Mouse (Mus musculus): Measurements from ENCODE around the gene Themis3. TPM values are rescaled to one million over a fixed set of nuclear protein-coding genes. Genes with fewer than 3 reads are reported as not detected.
A peak's percentile ranks its signal among the peaks of the same experiment; 100 is the strongest.

The Themis3 gene
- polyA plus RNA-seq, 1 experiment from 2014 or later, result not detected

- Histone ChIP-seq H3K9ac (replicated peaks; ENCODE audit: low read length) (no peak overlapping the region), H3K27ac (replicated peaks; ENCODE audit: low read depth, low read length) (no peak overlapping the region)
- WGBS, result 74% methylated on average over 4 of the region's 4 CpGs
These were observed 21.8 kb downstream of the Themis3 start for GRCm38 (mm10) chr17:66572677-66573060.

GRCm38 (mm10) chr17:66571860-66572676 lies 22.4 kb downstream of the Themis3 start:
- no peaks in the 10 kb centered on the region for H3K4me1 ChIP-seq (ENCODE audit: control insufficient read depth, insufficient read depth, low read length)
- 78% methylated on average over 11 of the region's 11 CpGs for WGBS
- ATAC-seq (replicated peaks; ENCODE audit: insufficient number of reproducible peaks, low FRiP score, low TSS enrichment, low read depth), result no peak
- H3K4me3 ChIP-seq (ENCODE audit: low read depth, low read length), result no peak overlapping the region
- no peak overlapping the region for H3K4me2 ChIP-seq (ENCODE audit: low read depth, low read length)
- no peaks in the 10 kb centered on the region for H3K36me3 ChIP-seq (replicated peaks; ENCODE audit: control insufficient read depth, insufficient read depth, low read depth, low read length)
- H3K27me3 ChIP-seq (ENCODE audit: control insufficient read depth, insufficient read depth, low read length), result no peaks in the 10 kb centered on the region
- no peaks in the 10 kb centered on the region for H3K9me3 ChIP-seq (replicated peaks; ENCODE audit: control insufficient read depth, low read length)
- no peak overlapping the region for H3K9ac ChIP-seq (replicated peaks; ENCODE audit: low read length)
- H3K27ac ChIP-seq (replicated peaks; ENCODE audit: low read depth, low read length), result no peak overlapping the region
- DNase-seq (ENCODE audit: low spot score), result no peak

More at GRCm38 (mm10) chr17:66572677-66573060, 21.8 kb downstream of the Themis3 start:
- Histone ChIP-seq H3K36me3 (replicated peaks; ENCODE audit: control insufficient read depth, insufficient read depth, low read depth, low read length) (no peaks in the 10 kb centered on the region), H3K9me3 (replicated peaks; ENCODE audit: control insufficient read depth, low read length) (no peaks in the 10 kb centered on the region), H3K4me3 (ENCODE audit: low read depth, low read length) (no peak overlapping the region), H3K4me1 (ENCODE audit: control insufficient read depth, insufficient read depth, low read length) (no peaks in the 10 kb centered on the region), H3K4me2 (ENCODE audit: low read depth, low read length) (no peak overlapping the region), H3K27me3 (ENCODE audit: control insufficient read depth, insufficient read depth, low read length) (no peaks in the 10 kb centered on the region)
- ATAC-seq (replicated peaks; ENCODE audit: insufficient number of reproducible peaks, low FRiP score, low TSS enrichment, low read depth) (no peak), DNase-seq (ENCODE audit: low spot score) (no peak)

- H3K9me3 ChIP-seq (replicated peaks; ENCODE audit: control insufficient read depth, low read length), result no peaks in the 10 kb centered on the region
- 62% methylated on average over 7 of the region's 7 CpGs for WGBS
- H3K27ac ChIP-seq (replicated peaks; ENCODE audit: low read depth, low read length), result no peak overlapping the region
- H3K9ac ChIP-seq (replicated peaks; ENCODE audit: low read length), result no peak overlapping the region
- ATAC-seq (replicated peaks; ENCODE audit: insufficient number of reproducible peaks, low FRiP score, low TSS enrichment, low read depth) (no peak), DNase-seq (ENCODE audit: low spot score) (peak; percentile 27)
- H3K4me1 ChIP-seq (ENCODE audit: control insufficient read depth, insufficient read depth, low read length), result no peaks in the 10 kb centered on the region
- H3K27me3 ChIP-seq (ENCODE audit: control insufficient read depth, insufficient read depth, low read length), result no peaks in the 10 kb centered on the region
- no peaks in the 10 kb centered on the region for H3K36me3 ChIP-seq (replicated peaks; ENCODE audit: control insufficient read depth, insufficient read depth, low read depth, low read length)
- H3K4me3 ChIP-seq (ENCODE audit: low read depth, low read length), result no peak overlapping the region
- no peak overlapping the region for H3K4me2 ChIP-seq (ENCODE audit: low read depth, low read length)
These were observed 30.2 kb downstream of the Themis3 start for GRCm38 (mm10) chr17:66564213-66564612.

GRCm38 (mm10) chr17:66563551-66563950 lies 30.9 kb downstream of the Themis3 start:
- Histone ChIP-seq H3K4me1 (ENCODE audit: control insufficient read depth, insufficient read depth, low read length) (no peaks in the 10 kb centered on the region), H3K4me3 (ENCODE audit: low read depth, low read length) (no peak overlapping the region), H3K27ac (replicated peaks; ENCODE audit: low read depth, low read length) (no peak overlapping the region), H3K27me3 (ENCODE audit: control insufficient read depth, insufficient read depth, low read length) (no peaks in the 10 kb centered on the region), H3K9ac (replicated peaks; ENCODE audit: low read length) (no peak overlapping the region), H3K36me3 (replicated peaks; ENCODE audit: control insufficient read depth, insufficient read depth, low read depth, low read length) (no peaks in the 10 kb centered on the region), H3K4me2 (ENCODE audit: low read depth, low read length) (no peak overlapping the region), H3K9me3 (replicated peaks; ENCODE audit: control insufficient read depth, low read length) (no peaks in the 10 kb centered on the region)
- DNase-seq (ENCODE audit: low spot score), result no peak
- no peak for ATAC-seq (replicated peaks; ENCODE audit: insufficient number of reproducible peaks, low FRiP score, low TSS enrichment, low read depth)
- 75% methylated on average over 1 of the region's 1 CpGs for WGBS

GRCm38 (mm10) chr17:66561380-66561779 lies 33.0 kb downstream of the Themis3 start:
- Histone ChIP-seq H3K4me1 (ENCODE audit: control insufficient read depth, insufficient read depth, low read length) (no peaks in the 10 kb centered on the region), H3K27me3 (ENCODE audit: control insufficient read depth, insufficient read depth, low read length) (no peaks in the 10 kb centered on the region), H3K36me3 (replicated peaks; ENCODE audit: control insufficient read depth, insufficient read depth, low read depth, low read length) (no peaks in the 10 kb centered on the region), H3K9ac (replicated peaks; ENCODE audit: low read length) (no peak overlapping the region), H3K4me3 (ENCODE audit: low read depth, low read length) (no peak overlapping the region), H3K4me2 (ENCODE audit: low read depth, low read length) (no peak overlapping the region), H3K9me3 (replicated peaks; ENCODE audit: control insufficient read depth, low read length) (no peaks in the 10 kb centered on the region), H3K27ac (replicated peaks; ENCODE audit: low read depth, low read length) (no peak overlapping the region)
- DNase-seq (ENCODE audit: low spot score), result no peak
- ATAC-seq (replicated peaks; ENCODE audit: insufficient number of reproducible peaks, low FRiP score, low TSS enrichment, low read depth), result no peak
- WGBS, result 82% methylated on average over 2 of the region's 2 CpGs

- DNase-seq (ENCODE audit: low spot score) (peak; percentile 11), ATAC-seq (replicated peaks; ENCODE audit: insufficient number of reproducible peaks, low FRiP score, low TSS enrichment, low read depth) (no peak)
- Histone ChIP-seq H3K27me3 (ENCODE audit: control insufficient read depth, insufficient read depth, low read length) (no peaks in the 10 kb centered on the region), H3K27ac (replicated peaks; ENCODE audit: low read depth, low read length) (no peak overlapping the region), H3K4me3 (ENCODE audit: low read depth, low read length) (no peak overlapping the region), H3K9ac (replicated peaks; ENCODE audit: low read length) (no peak overlapping the region), H3K9me3 (replicated peaks; ENCODE audit: control insufficient read depth, low read length) (no peaks in the 10 kb centered on the region), H3K4me2 (ENCODE audit: low read depth, low read length) (no peak overlapping the region), H3K4me1 (ENCODE audit: control insufficient read depth, insufficient read depth, low read length) (no peaks in the 10 kb centered on the region), H3K36me3 (replicated peaks; ENCODE audit: control insufficient read depth, insufficient read depth, low read depth, low read length) (no peaks in the 10 kb centered on the region)
- 92% methylated on average over 17 of the region's 17 CpGs for WGBS
These were observed 35.8 kb downstream of the Themis3 start for GRCm38 (mm10) chr17:66558404-66559317.

GRCm38 (mm10) chr17:66552690-66553089 lies 41.7 kb downstream of the Themis3 start:
- Histone ChIP-seq H3K9ac (replicated peaks; ENCODE audit: low read length) (no peak overlapping the region), H3K27me3 (ENCODE audit: control insufficient read depth, insufficient read depth, low read length) (no peaks in the 10 kb centered on the region), H3K4me2 (ENCODE audit: low read depth, low read length) (no peak overlapping the region), H3K36me3 (replicated peaks; ENCODE audit: control insufficient read depth, insufficient read depth, low read depth, low read length) (no peaks in the 10 kb centered on the region), H3K4me1 (ENCODE audit: control insufficient read depth, insufficient read depth, low read length) (no peaks in the 10 kb centered on the region), H3K4me3 (ENCODE audit: low read depth, low read length) (no peak overlapping the region), H3K27ac (replicated peaks; ENCODE audit: low read depth, low read length) (no peak overlapping the region), H3K9me3 (replicated peaks; ENCODE audit: control insufficient read depth, low read length) (no peaks in the 10 kb centered on the region)
- WGBS, result 74% methylated on average over 4 of the region's 4 CpGs
- no peak for DNase-seq (ENCODE audit: low spot score)
- no peak for ATAC-seq (replicated peaks; ENCODE audit: insufficient number of reproducible peaks, low FRiP score, low TSS enrichment, low read depth)

- Histone ChIP-seq H3K4me2 (ENCODE audit: low read depth, low read length) (no peak overlapping the region), H3K4me3 (ENCODE audit: low read depth, low read length) (no peak overlapping the region), H3K9ac (replicated peaks; ENCODE audit: low read length) (no peak overlapping the region), H3K4me1 (ENCODE audit: control insufficient read depth, insufficient read depth, low read length) (no peaks in the 10 kb centered on the region), H3K9me3 (replicated peaks; ENCODE audit: control insufficient read depth, low read length) (no peaks in the 10 kb centered on the region), H3K27me3 (ENCODE audit: control insufficient read depth, insufficient read depth, low read length) (no peaks in the 10 kb centered on the region), H3K27ac (replicated peaks; ENCODE audit: low read depth, low read length) (no peak overlapping the region), H3K36me3 (replicated peaks; ENCODE audit: control insufficient read depth, insufficient read depth, low read depth, low read length) (no peaks in the 10 kb centered on the region)
- ATAC-seq (replicated peaks; ENCODE audit: insufficient number of reproducible peaks, low FRiP score, low TSS enrichment, low read depth), result no peak
- no peak for DNase-seq (ENCODE audit: low spot score)
- WGBS, result 96% methylated on average over 5 of the region's 5 CpGs
These were observed 43.9 kb downstream of the Themis3 start for GRCm38 (mm10) chr17:66550486-66550885.
